Mouse (Mus musculus) retina, adult 2 months (tissue): ENCODE results near the gene Zc3h10.
A peak's percentile ranks its signal among the peaks of the same experiment; 100 is the strongest.
"Not testable (repeated sequence)": the region's sequence is repeated elsewhere in the genome, so short reads cannot be mapped to it uniquely, and the experiment has no call there.

ENCODE experiments used
- DNase-seq: peaks from one replicate; pipeline ENCODE4 v3.0.0-alpha.2; 2012; ENCODE audit warnings: low read depth, low spot score

Gene Zc3h10

GRCm38 (mm10) chr10:128555567-128555966, 8.0 kb upstream of the Zc3h10 start:
- not testable (repeated sequence) for DNase-seq

GRCm38 (mm10) chr10:128550144-128550823, 2.7 kb upstream of the Zc3h10 start:
- DNase-seq, result not testable (repeated sequence)

- not testable (repeated sequence) for DNase-seq
These were observed 2.1 kb upstream of the Zc3h10 start for GRCm38 (mm10) chr10:128549682-128550057.

GRCm38 (mm10) chr10:128548947-128549681, 1.5 kb upstream of the Zc3h10 start, which contains the start of gene Rpl41:
TSS of gene Rpl41 (minus strand) at chr10:128549305.
- peak; percentile 93 for DNase-seq

- not testable (repeated sequence) for DNase-seq
These were observed 647 bp upstream of the Zc3h10 start for GRCm38 (mm10) chr10:128548051-128548791.

GRCm38 (mm10) chr10:128546787-128547186, 787 bp downstream of the Zc3h10 start:
- DNase-seq, result no peak

GRCm38 (mm10) chr10:128546361-128546760, 1.2 kb downstream of the Zc3h10 start:
- DNase-seq, result peak; percentile 60

- DNase-seq, result no peak
These were observed 2.0 kb downstream of the Zc3h10 start for GRCm38 (mm10) chr10:128545570-128545898.

- DNase-seq, result no peak
These were observed 2.7 kb downstream of the Zc3h10 start for GRCm38 (mm10) chr10:128544674-128545569.

GRCm38 (mm10) chr10:128544151-128544657, 3.4 kb downstream of the Zc3h10 start:
- no peak for DNase-seq

- no peak for DNase-seq
These were observed 4.5 kb downstream of the Zc3h10 start for GRCm38 (mm10) chr10:128543100-128543499.

GRCm38 (mm10) chr10:128538340-128538870, 9.2 kb downstream of the Zc3h10 start:
- DNase-seq, result no peak

GRCm38 (mm10) chr10:128536266-128536940, 11.2 kb downstream of the Zc3h10 start:
- DNase-seq, result peak; percentile 80

- DNase-seq, result no peak
These were observed 11.8 kb downstream of the Zc3h10 start for GRCm38 (mm10) chr10:128535624-128536265.

- no peak for DNase-seq
These were observed 12.4 kb downstream of the Zc3h10 start for GRCm38 (mm10) chr10:128535206-128535605.

GRCm38 (mm10) chr10:128526366-128527356, 20.9 kb downstream of the Zc3h10 start:
- DNase-seq, result no peak

- DNase-seq, result peak; percentile 91
These were observed 21.8 kb downstream of the Zc3h10 start, which contains the start of gene Esyt1 for GRCm38 (mm10) chr10:128525671-128526308. TSS of gene Esyt1 (minus strand) at chr10:128525871.
